Mouse (Mus musculus) naive thymus-derived CD4-positive, alpha-beta T cell, adult 2 months (primary cell): ENCODE measurements around the gene Apc2.
"Not testable (repeated sequence)": the region's sequence is repeated elsewhere in the genome, so short reads cannot be mapped to it uniquely, and the experiment has no call there.

ENCODE experiments used
- DNase-seq: peaks from one replicate; pipeline ENCODE4 v3.0.0-alpha.2; 2011; ENCODE audit warnings: low read depth

Gene Apc2

GRCm38 (mm10) chr10:80295618-80296425, at the start of gene Apc2:
TSS of gene Apc2 (plus strand) at chr10:80295977.
- DNase-seq: peak; percentile 89

GRCm38 (mm10) chr10:80247849-80248248, 47.9 kb upstream of the Apc2 start:
- peak; percentile 29 for DNase-seq

- not testable (repeated sequence) for DNase-seq
Measured at GRCm38 (mm10) chr10:80248437-80248836, 47.3 kb upstream of the Apc2 start.

- peak; percentile 99 for DNase-seq
Measured at GRCm38 (mm10) chr10:80248971-80249640, 46.7 kb upstream of the Apc2 start, which contains the start of gene Ndufs7. TSS of gene Ndufs7 (plus strand) at chr10:80249121.

GRCm38 (mm10) chr10:80250059-80250458, 45.7 kb upstream of the Apc2 start:
- no peak for DNase-seq

GRCm38 (mm10) chr10:80250573-80250972, 45.2 kb upstream of the Apc2 start:
- DNase-seq: no peak

GRCm38 (mm10) chr10:80252011-80252410, 43.8 kb upstream of the Apc2 start:
- no peak for DNase-seq

- no peak for DNase-seq
Measured at GRCm38 (mm10) chr10:80252493-80253274, 43.1 kb upstream of the Apc2 start.

GRCm38 (mm10) chr10:80253551-80253950, 42.2 kb upstream of the Apc2 start:
- no peak for DNase-seq

- DNase-seq: no peak
Measured at GRCm38 (mm10) chr10:80254331-80255297, 41.2 kb upstream of the Apc2 start.

- DNase-seq: no peak
Measured at GRCm38 (mm10) chr10:80255881-80256535, 39.8 kb upstream of the Apc2 start.

GRCm38 (mm10) chr10:80257936-80258335, 37.8 kb upstream of the Apc2 start:
- DNase-seq: no peak

- no peak for DNase-seq
Measured at GRCm38 (mm10) chr10:80258752-80259462, 36.9 kb upstream of the Apc2 start.

- no peak for DNase-seq
Measured at GRCm38 (mm10) chr10:80259463-80259805, 36.3 kb upstream of the Apc2 start.

GRCm38 (mm10) chr10:80259861-80260641, 35.7 kb upstream of the Apc2 start:
- peak; percentile 25 for DNase-seq

- peak; percentile 93 for DNase-seq
Measured at GRCm38 (mm10) chr10:80260642-80261584, 34.9 kb upstream of the Apc2 start, which contains the start of the genes Gamt and Dazap1. TSS of gene Gamt (minus strand) at chr10:80261012. TSS of gene Dazap1 (plus strand) at chr10:80261486.

- peak; percentile 71 for DNase-seq
Measured at GRCm38 (mm10) chr10:80261585-80261968, 34.2 kb upstream of the Apc2 start.

- DNase-seq: no peak
Measured at GRCm38 (mm10) chr10:80262169-80262568, 33.6 kb upstream of the Apc2 start.
